Mouse (Mus musculus) urinary bladder, postnatal 25 days (tissue): Measurements from ENCODE around the gene Kalrn.
A peak's percentile ranks its signal among the peaks of the same experiment; 100 is the strongest.

ENCODE experiments used
- DNase-seq: peaks from one replicate; pipeline ENCODE4 v3.0.0; 2022; ENCODE audit warnings: low spot score

The Kalrn gene

DNA sequence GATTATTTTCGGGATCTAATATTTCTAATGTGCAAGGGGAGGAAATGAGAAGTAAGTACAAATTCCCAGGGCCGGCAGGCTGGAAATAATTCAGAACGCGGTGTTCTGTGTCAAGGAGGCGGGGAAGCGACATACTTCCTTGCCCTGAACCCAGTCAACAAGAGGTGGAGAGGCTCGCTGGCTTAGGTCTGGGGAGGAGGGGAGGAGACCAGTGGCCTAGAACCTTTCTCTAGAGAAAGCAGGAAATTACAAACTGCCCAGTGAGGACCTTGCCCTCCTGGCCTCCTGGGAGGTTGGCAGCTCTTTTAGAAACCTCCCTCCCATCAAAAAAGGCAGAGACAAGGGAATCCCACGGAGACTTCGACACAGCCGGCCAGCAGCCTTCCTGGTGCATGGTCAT, 225.8 kb downstream of the Kalrn start:
- DNase-seq = no peak

DNA sequence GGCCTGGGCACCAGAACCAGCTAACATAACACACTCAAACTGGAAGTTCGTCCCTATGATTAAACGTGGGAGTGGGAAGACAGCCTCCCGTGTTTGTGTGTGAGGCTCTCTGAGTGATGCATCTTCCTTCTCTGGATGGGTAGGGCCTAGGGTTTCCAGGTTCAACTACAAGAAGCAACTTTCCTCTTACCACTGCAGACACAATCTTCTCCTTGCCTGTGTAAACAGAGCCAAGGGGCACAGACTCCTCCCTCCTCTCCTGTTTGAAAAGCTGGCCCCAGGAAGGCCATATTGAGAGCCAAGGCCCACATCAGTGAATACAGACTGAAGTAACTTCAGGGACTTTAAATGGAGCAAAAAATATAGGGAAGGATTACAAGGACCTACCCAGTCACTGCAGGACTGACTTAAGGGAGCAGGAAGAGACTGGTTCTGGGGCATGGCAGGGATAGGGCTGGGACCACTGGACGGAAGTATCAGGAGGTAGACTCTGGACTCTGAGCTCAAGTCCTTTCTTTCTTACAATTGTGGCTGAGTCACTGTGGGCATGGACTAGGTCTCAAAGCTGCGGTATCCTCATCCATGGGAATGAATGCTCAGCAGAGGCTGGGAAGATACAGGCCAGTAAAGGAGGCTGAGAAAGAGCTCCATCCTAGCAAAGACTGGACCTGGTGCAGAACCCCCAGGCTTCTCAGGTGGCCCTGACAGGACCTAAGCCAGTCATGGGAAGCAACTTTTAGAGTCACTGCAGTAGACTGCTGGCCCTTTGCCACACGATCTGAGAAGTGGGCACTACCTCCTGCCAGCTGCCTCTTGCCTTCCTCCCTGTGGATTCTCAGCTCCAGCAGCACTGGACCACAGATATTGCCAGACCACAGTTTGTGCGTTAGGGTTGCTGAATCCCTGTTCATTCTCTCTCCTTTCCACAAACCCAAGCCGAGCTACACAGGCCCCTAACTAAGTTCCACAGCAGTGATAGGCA, 228.1 kb downstream of the Kalrn start:
- DNase-seq = no peak

DNA sequence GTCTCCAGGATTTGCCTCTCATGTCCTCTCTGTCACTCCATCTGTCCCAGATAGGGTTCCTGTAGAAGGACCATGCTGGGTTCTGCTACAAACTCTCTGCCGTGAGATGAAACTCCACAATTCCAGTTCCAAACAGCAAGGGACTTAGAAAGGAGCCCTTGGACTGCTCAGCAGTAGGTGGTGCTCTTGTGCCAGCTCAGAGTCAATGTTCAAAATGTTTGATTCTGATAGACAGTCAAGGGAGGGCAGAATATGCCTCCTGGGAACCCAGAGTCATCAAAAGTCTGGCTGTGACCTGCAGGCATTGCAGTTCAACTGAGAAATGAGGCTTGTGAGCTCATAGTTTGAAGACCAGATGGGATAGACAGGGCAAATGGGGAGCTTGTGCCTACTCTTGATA, 229.4 kb downstream of the Kalrn start:
- peak; percentile 14 for DNase-seq

DNA sequence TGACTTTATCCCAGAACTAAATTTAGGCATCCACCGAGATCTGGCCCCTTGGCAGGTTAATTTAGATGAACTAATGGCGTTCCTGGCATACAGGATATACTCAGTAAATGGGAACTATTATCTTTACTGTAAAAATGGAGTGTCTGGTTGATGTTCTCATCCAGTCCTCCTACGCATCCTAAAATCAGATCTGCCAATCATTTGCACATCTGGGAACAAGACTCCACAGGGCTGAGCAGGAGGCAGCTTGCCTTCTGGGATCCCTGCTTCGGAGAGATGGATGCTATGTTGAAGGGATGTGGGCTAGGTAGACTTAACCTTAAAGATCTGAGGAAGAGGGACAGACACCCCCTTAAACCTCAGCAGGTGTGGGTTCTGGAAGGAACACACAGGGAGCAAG, 230.2 kb downstream of the Kalrn start:
- DNase-seq = no peak

DNA sequence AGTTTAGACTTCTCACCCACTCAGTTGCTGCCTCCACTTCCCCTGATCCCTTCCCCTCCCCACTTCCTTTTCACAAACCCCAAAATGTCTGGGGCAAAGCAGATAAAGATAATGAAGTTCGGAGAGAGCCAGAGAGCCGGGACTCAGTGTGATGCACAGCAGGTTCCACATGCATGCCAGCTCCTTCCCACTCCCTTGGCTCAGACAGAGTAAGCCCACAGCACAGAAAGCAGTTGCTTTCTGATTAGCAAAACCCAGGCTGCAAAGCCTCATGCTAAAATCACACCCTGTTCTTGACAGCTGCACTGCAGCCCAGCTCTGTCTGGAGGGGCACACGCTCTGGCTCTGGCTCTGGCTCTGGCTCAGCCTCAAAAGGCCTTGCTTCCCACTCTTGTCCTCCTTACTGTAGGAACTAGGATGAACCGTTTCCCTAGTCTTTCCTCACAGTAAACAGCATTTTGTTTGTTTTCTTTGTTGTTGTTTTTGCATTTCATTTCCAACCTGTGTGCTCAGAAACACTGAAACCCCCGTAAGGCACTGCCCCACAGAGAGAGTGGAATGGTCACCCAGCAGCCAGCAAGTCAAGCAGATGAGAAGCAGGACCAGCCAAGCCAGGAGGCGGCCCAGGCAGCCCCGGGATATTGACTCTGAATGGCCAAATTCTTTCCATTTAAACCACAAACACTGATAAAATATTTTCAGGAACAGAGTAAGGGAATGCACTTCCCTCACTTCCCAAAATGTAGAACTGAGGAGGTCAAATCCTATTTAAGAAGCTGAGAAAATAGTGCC, 230.8 kb downstream of the Kalrn start:
- DNase-seq = no peak

DNA sequence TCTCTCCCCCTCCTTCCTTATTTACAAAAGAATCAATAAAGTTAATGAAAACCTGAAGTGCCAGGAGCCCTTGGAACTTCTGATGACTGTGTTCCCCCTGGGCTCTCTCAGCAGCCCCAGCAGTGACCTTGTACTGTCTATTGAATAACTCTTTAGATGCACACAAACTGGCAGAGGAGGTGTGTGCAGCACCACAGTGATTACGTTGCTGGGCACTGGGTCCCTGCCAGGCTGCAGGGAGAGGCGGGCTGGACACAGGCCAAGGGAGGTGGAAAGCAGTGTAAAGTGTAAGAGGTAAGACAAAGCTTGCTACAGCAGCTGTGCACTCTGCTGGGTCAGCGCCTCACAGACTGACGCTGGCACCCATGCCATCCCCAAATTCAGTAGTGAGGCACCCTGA, 238.4 kb downstream of the Kalrn start:
- DNase-seq = no peak

DNA sequence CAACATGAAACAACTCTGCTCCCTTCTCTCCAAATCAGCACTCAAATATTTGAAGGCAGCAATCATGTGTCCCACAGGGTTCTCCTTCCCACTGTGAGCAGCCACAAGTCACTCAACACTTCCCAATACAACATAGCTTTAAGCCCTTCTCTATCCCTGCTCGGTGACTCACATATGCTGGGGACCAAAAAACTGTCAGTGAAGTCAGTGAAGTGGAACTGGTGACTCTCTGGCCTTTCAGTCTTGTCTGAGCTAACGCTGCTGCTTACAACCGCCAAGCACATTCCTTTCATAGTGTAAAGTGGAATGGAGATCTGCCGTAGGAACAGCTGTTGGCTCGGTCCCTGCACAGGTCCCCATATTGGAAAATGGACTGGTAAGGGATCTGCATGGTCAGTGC, 241.7 kb downstream of the Kalrn start:
- DNase-seq = no peak

DNA sequence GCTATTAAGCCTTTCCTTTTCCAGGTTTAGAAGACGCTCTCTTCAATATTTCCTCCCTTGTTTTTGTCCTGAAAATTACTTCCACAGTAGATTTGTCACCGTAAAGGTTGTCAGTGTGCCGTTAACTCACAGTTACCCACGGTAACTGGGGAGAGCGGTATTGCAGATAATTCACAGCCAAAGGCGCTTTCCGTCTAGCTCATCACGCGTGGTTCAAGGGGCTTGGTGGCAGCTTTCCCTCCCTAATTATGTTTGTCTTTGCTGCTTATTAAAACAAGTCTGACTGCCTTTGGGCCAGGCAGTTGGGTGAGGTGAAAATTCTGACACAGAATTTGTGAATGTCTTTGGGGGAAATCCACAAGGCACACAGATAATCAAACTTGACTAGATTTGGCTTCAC, 243.5 kb downstream of the Kalrn start:
- DNase-seq = no peak

DNA sequence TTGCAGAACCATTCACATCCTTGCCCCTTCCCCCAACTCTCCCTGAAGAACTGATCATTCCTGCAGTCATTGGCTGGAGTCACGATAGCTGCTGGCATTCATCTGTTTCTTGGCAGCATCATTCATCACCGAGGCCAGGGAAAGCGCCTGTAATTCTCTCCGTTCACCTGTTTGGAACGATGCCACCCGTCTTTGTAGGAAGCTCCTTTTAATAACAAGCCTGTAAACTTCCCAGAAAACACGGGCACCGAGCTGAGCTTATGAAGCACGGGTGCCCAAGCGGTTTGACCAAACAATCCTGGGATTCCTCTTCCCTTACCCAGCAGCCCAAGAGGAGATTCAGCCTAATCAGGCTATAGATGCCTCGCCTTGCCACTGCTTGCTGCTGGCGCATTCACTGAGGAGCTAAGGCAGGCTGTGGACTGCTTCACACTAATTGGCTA, 243.9 kb downstream of the Kalrn start:
- no peak for DNase-seq

DNA sequence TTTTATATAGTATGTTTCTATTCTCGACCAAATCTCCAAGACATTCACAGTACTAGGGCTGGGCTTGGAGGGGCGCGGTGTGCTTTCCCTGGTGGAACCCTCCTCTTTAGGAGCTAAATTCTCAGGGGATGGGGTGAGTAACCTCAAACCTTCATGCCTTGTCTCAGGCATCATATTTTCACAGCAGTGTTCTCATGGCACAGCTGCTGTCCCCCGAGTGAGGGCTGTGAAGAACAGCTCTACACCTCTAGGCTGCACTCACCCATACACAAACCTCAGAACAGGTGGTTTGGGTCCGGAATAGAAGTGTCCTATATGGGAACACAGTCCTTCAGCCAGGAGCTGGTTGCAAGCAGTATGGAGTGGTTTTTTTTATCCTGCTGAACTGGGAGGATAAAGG, 245.4 kb downstream of the Kalrn start:
- DNase-seq = no peak

DNA sequence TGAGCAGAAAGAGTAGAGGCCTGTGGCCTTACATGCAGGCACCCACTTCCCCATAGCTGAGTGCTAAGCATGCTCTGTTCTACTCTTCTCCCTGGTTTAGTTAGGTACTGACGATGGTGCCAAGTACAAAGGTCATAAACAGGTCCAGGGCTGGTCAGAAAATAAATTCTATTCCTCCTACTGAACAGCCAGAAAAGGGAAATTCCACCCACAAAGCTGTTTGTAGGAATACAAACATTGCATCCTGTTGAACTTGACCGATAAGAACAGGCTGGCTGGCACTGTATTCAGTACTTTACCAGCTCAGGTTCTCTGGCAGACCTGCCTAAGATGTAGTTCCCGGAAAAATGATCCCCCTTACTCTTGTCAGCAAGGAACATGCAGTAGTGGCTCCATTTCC, 247.5 kb downstream of the Kalrn start:
- DNase-seq = no peak

DNA sequence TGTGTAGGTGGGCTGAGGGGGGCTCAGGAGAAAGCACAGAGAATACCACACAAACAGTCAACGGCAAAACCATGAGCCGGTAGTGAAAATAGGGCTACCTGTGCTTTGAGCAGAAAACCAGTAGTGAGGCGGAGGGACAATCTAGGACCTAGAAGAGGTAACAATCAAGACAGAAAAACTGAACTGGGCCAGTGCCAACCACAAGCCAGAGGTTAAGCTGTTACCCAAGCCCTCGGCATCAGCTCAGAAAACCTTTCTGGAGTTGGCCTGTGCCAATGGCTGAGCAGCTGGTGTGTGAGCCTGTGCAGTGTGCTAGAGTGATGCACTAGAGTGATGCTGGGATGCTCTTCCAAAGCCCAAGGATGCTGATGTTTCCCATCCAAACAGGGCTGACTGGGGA, 248.2 kb downstream of the Kalrn start:
- DNase-seq = no peak

DNA sequence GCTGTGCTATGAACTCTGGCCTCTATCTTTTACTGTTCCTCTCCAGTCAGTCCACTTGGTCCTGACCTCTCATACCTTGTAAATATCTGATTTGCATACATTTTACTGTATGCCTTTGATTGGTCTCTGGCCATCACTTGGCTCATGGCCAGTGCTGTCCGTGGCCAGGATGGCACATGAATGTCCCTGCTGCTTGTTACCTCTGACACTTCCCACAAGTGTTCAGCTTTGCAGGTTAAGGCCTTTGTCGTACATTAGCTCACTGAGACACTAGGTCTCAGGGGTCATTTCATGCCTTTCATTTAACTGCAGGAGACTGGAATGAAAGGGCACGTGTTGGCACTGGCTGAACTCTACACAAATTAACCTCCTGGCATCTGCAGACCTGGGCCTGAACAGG, 248.6 kb downstream of the Kalrn start:
- DNase-seq = no peak

DNA sequence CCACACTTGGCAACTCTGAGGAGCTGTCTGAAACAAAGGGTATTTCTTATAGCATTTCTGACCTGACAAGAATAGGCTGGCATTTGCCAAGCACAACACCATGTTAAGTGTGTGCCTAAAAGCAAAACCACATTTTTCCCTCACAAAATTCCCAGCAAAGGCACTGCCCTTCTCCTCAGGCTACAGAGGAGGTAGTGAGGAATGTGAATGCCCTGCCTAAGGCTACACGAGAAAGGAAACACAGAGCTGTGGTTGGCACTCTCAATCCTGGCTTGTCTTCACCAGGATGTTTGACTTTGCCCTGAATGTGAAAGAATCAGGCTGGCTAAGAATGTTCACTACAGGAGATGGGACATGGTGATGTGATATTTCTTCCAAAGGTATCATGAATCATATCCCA, 249.8 kb downstream of the Kalrn start:
- DNase-seq = no peak

DNA sequence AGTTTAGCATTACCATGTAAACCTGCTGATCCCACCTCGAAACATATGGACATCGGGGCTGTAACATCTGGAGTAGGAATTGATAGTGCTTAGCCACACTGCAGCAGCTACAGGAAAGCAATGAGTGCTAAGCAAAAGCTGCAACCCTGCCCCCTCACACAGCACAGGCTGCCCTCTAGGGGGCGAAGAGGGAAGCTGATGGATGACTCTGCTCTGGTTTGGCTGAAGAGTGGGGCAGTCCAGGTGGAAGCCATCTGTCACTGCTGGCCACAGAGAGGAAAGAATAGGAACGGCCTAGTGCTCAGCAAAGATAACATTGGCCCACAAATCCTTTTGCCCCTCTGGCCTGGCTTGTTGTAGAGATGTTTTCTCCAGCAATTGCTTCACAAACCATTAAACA, 250.8 kb downstream of the Kalrn start:
- peak; percentile 51 for DNase-seq

DNA sequence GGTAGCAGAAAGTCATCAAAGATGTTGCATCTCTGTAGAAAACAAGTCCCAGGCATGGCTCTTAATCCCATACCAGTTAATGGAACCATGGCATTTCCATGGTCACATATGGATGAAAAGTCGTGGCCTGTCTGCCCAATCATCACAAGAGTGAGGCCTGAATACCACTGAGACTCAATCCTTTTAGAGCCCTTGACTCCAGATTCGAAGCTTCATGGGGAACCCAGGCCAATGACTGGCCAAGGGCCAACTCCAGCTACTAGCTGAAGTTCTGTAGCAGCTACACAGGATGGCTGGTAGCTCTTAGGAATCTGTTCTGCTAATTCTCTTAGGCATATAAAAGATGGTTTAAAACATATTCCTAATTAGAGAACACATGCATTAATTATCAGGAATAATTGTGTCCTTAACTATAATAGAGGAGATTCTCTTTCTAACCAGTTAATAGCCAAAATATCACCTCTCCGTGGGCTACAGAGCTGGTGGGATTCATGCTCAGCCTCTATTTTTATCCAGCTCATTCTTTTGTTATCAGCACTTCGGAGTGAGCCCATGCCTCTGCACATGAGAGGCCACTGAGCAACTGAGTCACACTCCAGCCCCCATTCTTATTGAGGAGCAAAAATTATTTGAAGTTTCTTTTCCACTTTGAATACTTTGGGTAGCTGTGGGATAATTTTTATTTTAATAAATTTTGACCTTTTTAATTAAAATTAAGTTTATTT, 252.1 kb downstream of the Kalrn start:
- no peak for DNase-seq

DNA sequence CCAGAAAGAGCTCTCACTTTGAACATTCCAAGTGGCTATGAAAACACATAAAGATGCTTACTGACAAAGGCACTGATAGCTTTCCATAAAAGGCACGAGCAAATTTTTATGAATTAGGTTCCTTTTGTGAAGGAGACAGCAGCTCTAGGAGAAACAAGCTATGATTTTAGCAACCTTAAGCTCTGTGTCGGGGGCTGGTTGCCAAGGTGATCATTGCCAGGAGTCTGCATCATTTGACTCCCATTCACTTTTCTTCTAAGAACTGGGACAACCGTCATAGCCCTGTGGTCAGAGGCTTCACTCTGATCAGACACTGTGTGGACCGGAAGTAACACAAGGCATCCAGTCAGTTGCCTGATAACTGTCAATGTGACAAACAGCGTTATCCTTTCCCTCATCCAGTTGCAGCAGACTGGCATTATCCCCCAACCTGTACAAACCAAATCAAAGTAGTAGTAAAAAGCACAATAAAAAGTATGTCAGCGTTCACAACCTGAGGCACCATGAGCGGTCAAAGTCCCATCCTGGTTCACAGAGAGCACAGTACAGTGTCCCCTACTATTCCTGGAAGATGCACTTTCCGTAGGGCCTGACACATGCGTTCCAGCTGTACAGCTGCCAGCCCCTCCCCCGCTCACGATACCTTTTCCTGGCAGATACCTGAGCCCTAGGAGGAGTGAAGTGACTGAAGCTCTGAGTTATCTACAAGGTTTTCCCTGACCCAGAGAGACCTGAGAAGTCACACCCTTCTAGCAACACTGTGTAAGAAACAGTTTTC, 253.1 kb downstream of the Kalrn start:
- DNase-seq = no peak

DNA sequence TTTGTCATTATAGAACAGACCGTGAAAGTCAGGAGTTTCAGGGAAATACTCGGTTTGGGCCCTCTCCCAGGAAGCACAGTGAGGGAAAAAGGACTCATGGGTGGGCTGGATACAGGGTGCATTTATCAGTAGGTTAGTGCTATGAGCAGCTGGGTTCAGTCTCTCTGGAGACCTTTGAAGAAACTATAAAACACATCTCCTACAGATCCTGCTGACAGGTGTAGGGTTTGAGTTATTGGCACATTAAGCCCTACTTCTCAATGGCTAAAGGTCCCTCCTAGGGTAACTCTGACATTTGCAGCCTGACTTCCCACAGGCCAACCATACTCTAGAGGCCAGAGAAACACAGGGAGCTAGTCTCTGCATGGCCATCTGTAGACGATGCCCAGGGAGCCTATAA, 256.2 kb downstream of the Kalrn start:
- no peak for DNase-seq

DNA sequence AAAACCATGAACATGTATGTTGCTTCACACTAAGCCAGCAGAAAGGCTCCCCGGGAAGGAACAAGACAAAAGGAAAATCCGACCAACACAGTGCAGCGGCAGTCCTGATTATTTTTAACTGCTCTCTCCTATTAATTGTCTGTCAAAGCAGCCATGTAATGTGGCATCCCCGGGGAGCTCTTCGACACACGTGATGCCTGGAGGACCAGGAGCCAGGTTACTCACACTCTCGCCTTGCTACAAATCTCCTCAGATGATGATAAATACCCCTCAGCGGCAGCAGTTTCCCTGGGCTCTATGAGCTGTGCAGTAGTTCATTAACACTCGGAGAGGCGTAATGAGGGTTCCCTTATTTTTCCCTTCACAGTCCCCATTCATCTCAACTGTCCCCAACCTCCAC, 257.1 kb downstream of the Kalrn start:
- DNase-seq = no peak

DNA sequence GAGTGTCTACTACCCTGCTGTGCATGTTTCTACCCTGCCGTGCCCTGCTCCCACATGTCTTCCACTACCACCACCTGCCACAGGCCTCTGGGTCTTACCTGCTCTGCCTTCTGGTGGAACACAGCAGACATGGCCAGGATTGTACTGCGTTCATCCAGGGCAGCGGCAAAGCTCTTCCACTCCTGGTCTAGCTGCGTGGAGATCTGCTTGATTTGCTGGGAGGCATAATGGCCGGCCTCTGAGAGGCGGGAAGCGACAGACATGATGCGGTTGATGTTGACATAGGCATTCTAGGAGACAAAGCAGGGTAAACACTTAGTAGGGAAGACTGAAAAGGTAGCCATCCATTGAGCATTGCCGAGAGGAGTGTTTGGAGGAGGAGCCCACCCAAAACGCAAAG, 259.3 kb downstream of the Kalrn start:
- no peak for DNase-seq

DNA sequence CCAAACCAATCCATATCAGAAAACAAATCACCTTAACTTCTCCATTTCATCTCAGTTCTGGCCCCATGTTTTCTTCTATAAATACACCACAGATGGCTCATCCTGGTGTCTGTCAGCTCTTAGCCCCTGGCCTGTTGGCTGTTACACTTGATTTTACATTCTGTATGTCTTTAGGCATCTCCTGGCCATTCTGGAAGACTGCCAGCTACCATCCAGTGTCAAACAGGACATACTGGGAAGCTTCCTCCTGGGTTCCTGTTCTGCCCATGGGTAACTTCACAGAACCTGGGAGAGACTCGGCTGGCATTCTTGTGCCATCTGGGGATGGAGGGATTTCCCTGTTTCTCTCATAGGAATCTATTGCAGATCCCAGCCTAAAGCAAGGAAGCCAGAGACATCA, 261.8 kb downstream of the Kalrn start:
- DNase-seq = no peak

DNA sequence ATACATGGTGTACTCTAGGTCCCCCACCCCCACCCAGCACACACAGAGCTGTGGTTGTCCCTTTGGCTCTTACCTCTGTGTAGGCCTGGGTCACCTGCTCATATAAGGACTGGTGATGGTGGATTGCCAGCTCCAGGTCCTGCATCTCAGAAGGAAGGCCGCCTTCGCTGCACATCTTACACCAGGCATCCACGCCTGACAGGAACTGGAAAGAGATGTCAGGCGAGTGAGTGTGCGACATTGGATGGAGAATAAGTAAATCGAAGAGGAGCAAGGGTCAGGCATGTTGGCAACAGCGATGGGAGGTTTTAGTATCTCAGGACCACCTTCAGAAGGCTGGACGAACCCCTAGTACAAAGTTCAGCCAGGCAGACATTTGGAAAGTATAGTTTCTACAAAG, 263.0 kb downstream of the Kalrn start:
- no peak for DNase-seq
